Mouse (Mus musculus): ENCODE results near the gene Oxsm. TPM values are rescaled to one million over a fixed set of nuclear protein-coding genes. Genes with fewer than 3 reads are reported as not detected.

Gene Oxsm
- polyA plus RNA-seq, 1 experiment from 2014 or later: 3.0 TPM

GRCm38 (mm10) chr14:16242947-16243602 lies 6.5 kb downstream of the Oxsm start:
- peak; percentile 89 for DNase-seq (ENCODE audit: low spot score)

- no peak for DNase-seq (ENCODE audit: low spot score)
Observed at GRCm38 (mm10) chr14:16242193-16242815, 7.3 kb downstream of the Oxsm start.

- no peak for DNase-seq (ENCODE audit: low spot score)
Observed at GRCm38 (mm10) chr14:16236466-16236865, 13.1 kb downstream of the Oxsm start.

- DNase-seq (ENCODE audit: low spot score): no peak
Observed at GRCm38 (mm10) chr14:16233515-16233914, 16.1 kb downstream of the Oxsm start.

GRCm38 (mm10) chr14:16230581-16230980 lies 19.0 kb downstream of the Oxsm start:
- no peak for DNase-seq (ENCODE audit: low spot score)

- DNase-seq (ENCODE audit: low spot score): no peak
Observed at GRCm38 (mm10) chr14:16229395-16229794, 20.2 kb downstream of the Oxsm start.

- peak; percentile 61 for DNase-seq (ENCODE audit: low spot score)
Observed at GRCm38 (mm10) chr14:16219015-16219414, 30.6 kb downstream of the Oxsm start.

- DNase-seq (ENCODE audit: low spot score): no peak
Observed at GRCm38 (mm10) chr14:16207722-16208121, 41.9 kb downstream of the Oxsm start.

- DNase-seq (ENCODE audit: low spot score): no peak
Observed at GRCm38 (mm10) chr14:16201673-16202072, 47.9 kb downstream of the Oxsm start.

GRCm38 (mm10) chr14:16200969-16201638 lies 48.5 kb downstream of the Oxsm start:
- no peak for DNase-seq (ENCODE audit: low spot score)

- no peak for DNase-seq (ENCODE audit: low spot score)
Observed at GRCm38 (mm10) chr14:16200220-16200912, 49.2 kb downstream of the Oxsm start.

- DNase-seq (ENCODE audit: low spot score): peak; percentile 81
Observed at GRCm38 (mm10) chr14:16196518-16196917, 53.1 kb downstream of the Oxsm start.

GRCm38 (mm10) chr14:16195486-16195885 lies 54.1 kb downstream of the Oxsm start:
- no peak for DNase-seq (ENCODE audit: low spot score)

- DNase-seq (ENCODE audit: low spot score): no peak
Observed at GRCm38 (mm10) chr14:16194125-16194524, 55.5 kb downstream of the Oxsm start.

GRCm38 (mm10) chr14:16189142-16189541 lies 60.5 kb downstream of the Oxsm start:
- DNase-seq (ENCODE audit: low spot score): no peak

Other genes with a start within 250 kb of the Oxsm start
- gene Ngly1, start 528 bp downstream of the Oxsm start, polyA plus RNA-seq (2015; fragmentation: Nextera tagmentation; extraction: Ambion mirVana): 63.6 and 67.6 TPM in 2 replicates
- gene Top2b, start 115.4 kb upstream of the Oxsm start, polyA plus RNA-seq (2015; fragmentation: Nextera tagmentation; extraction: Ambion mirVana): 69.1 and 93.3 TPM in 2 replicates

Data from thymus, postnatal 0 days (tissue).